Mouse (Mus musculus): ENCODE measurements at regions not wholly inside any gene's neighbourhood (a gene's known extent, or its start where the extent isn't known, plus 50 kb on each side); places are given as distances from the start of the nearest gene placed in this dataset.

DNA sequence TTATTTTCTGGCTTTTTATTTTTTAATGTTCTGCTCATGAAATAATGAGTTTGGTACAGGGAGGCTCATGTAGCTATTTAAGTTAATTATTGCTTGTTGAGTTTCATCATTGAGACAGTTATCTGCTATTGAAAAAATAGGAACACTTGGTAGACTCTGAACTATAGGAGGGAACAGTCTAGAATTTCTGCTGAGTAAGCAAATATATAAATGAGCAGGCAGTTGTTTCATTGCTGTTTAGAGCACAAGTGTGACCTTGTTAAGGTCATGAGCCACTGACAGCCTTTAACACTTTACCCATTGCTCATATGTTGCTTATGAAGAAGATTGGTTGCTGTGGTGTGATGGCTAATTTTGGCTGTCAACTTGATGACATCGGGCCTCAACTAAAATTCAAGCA, 270.0 kb downstream of the Adgrg6 start:
- 100% methylated on average over 1 of the region's 1 CpGs for WGBS (ENCODE audit: missing documents)
- no peak overlapping the region for H3K4me3 ChIP-seq (ENCODE audit: inconsistent target)
- H3K79me2 ChIP-seq (ENCODE audit: inconsistent target): no peaks in the 10 kb centered on the region
- H3K36me3 ChIP-seq (ENCODE audit: inconsistent target): no peaks in the 10 kb centered on the region
- H3K27ac ChIP-seq: no peak overlapping the region

DNA sequence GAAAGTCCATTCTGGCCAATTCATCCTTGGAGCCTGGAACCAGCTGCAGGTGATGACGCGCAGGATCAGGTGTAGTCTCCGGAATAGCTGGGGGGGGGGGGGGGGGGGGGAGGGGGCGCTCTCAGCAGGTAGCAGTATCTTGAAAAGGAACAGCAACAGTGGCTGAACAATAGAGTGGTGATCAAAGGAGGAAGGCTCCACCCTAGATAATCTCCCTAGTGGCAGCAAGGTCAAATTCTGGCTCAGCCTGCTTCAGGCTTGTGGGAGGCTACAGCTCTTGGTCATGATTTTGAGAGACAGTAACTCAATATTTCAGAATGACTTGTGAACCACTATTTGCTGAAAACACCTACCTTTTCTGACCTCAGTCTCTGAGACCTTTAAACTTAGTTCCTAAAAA, 275.5 kb downstream of the Adgrg6 start:
- H3K79me2 ChIP-seq (ENCODE audit: inconsistent target): no peaks in the 10 kb centered on the region
- no peaks in the 10 kb centered on the region for H3K36me3 ChIP-seq (ENCODE audit: inconsistent target)
- no peak overlapping the region for H3K4me3 ChIP-seq (ENCODE audit: inconsistent target)
- no peak overlapping the region for H3K27ac ChIP-seq
- WGBS (ENCODE audit: missing documents): 83% methylated on average over 3 of the region's 4 CpGs

DNA sequence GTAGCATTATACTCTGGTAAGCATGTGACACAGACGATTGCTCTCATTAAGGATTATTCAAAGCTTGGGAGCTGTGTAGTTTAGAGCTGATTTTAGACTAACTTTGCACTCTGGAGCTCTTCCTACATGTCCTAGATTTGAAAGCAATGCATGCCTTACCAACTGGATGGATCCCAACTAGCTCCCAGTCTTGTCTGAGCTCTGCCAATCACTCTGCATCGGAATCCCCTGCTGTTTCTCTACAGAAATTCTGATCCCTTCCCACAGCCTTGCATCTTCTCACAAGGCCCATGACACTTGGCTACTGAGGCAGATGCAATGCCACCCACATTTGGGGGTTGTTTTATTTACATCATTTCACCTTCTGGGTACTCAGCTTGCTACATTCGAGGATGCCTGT, 277.8 kb downstream of the Adgrg6 start:
- no peak overlapping the region for H3K27ac ChIP-seq
- no peaks in the 10 kb centered on the region for H3K79me2 ChIP-seq (ENCODE audit: inconsistent target)
- H3K36me3 ChIP-seq (ENCODE audit: inconsistent target): no peaks in the 10 kb centered on the region
- no peak overlapping the region for H3K4me3 ChIP-seq (ENCODE audit: inconsistent target)
- 81% methylated on average over 3 of the region's 3 CpGs for WGBS (ENCODE audit: missing documents)

DNA sequence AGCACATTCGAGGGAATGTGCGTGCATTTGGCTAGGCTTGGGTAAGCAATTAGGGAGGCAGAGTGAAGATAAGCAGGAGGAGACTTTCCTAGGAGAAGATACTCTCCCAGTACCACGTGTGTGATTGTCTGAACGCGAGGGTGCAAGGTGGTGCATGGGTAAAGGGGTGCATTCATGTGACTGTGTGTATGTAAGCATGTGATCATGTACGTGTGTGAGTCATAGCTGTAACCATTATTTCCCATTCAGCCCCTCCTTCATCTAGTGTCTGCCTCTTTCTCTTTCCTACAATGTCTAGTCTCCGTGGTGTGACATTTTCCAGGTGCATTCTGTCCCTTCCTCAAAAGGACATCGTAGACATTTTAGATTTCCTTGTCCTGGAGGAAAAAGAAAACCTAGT, 273.8 kb downstream of the Hivep2 start:
- Histone ChIP-seq H3K4me3 (ENCODE audit: inconsistent target) (no peak overlapping the region), H3K79me2 (ENCODE audit: inconsistent target) (no peaks in the 10 kb centered on the region), H3K27ac (no peak overlapping the region), H3K36me3 (ENCODE audit: inconsistent target) (no peaks in the 10 kb centered on the region)
- 95% methylated on average over 8 of the region's 8 CpGs for WGBS (ENCODE audit: missing documents)

DNA sequence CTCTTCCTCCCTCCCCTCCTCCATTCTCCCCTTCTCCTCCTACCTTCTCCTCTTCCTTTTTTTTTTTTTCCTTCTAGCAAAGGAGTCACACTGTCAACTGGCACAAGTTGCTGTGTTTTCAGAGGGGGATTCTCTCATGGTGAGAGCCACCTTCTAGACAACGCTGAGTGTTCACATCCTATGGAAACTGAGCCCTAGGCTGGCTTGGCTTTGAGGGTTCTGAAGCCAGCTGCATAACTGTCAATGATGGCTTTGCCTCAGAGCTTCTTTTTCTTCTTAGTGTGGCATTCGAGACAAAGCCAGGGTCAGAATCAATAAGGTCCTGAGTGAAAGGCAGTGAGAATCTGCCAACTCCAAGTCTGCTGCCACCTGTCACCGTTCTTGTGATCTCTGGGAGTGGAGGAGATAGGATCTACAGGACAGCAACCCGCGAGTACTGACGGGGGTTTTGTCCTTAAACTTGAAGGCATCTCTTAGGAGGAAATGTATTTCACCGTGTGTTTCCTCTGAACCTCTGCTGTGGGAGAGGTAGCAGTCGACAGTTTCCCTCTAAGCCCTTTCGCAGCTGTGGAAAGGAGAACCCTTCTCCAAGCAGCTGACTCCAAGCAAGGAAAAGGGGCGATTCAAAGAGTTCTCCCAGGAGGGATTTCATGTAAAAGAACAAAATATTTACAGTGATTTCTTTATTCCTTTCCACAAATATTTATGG, 269.2 kb downstream of the Hivep2 start:
- no peak overlapping the region for H3K4me3 ChIP-seq (ENCODE audit: inconsistent target)
- WGBS (ENCODE audit: missing documents): 9% methylated on average over 10 of the region's 10 CpGs
- H3K27ac ChIP-seq: no peak overlapping the region
- no peaks in the 10 kb centered on the region for H3K79me2 ChIP-seq (ENCODE audit: inconsistent target)
- H3K36me3 ChIP-seq (ENCODE audit: inconsistent target): no peaks in the 10 kb centered on the region

DNA sequence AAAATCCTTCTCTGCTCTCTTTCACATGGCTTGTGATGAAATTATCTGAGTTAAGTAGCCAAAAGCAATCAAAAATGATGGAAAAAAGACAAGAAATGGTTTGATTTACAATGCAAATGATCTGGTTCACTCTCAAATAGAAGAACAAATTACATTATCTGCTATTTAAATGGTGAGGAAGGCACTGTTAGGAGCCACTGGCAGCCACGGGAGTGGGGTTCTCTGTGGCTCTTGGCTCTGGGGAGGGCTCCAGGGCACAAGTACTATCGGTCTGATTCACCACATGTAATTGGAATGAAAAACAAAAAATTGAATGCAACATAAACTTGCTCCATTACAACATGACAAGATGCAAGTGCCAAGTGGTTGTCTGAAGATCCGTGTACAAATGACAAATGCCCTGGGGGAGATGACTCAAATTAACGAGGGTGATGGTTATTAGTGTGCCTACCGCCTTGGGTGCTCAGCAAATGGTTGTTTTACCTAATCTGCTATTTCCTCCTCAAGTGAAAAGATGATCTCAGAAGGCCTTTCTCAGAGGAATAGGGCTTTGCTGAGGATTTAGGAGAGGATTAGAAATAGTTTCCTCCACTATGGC, 268.2 kb downstream of the Hivep2 start:
- H3K4me3 ChIP-seq (ENCODE audit: inconsistent target): no peak overlapping the region
- H3K79me2 ChIP-seq (ENCODE audit: inconsistent target): no peaks in the 10 kb centered on the region
- H3K27ac ChIP-seq: no peak overlapping the region
- no peaks in the 10 kb centered on the region for H3K36me3 ChIP-seq (ENCODE audit: inconsistent target)
- 88% methylated on average over 5 of the region's 5 CpGs for WGBS (ENCODE audit: missing documents)

DNA sequence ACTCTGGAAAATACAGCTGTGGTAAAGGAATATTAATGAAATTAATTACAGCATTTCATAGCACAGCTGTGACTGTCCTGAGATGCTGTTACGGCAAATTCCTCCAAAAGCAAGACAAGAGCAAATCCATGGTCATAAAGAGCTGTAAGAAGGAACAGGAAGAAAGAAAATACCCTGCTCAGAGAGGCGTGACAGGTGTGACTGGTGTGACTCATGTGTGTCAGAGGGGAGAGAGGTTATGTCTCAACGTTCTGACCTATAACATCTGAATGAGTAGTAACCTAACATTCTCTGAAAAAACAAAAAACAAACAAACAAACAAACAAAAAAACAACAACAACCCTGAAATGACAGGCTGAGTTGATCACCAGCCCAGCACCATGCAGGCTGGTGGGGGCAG, 267.5 kb downstream of the Hivep2 start:
- Histone ChIP-seq H3K36me3 (ENCODE audit: inconsistent target) (no peaks in the 10 kb centered on the region), H3K79me2 (ENCODE audit: inconsistent target) (no peaks in the 10 kb centered on the region), H3K4me3 (ENCODE audit: inconsistent target) (no peak overlapping the region), H3K27ac (no peak overlapping the region)
- WGBS (ENCODE audit: missing documents): 70% methylated on average over 3 of the region's 3 CpGs

DNA sequence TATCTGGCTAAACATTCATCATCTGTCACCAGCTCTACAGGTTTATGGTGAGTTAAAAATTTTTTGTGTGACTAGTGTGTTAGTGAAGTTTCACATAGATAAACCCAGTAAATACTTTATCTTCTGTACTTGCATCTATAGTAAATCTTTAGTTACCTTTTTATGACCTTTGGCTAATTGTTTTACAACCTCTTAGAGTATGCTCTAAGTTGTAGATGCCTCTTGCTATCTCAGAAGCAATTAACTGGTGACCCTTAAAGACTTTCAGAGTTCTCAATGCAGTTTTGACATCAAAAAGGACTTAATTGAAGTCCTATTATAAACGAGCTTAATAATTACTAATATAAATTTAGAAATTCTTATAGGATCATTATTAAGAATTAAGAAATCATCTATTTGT, 265.6 kb downstream of the Hivep2 start:
- no peak overlapping the region for H3K4me3 ChIP-seq (ENCODE audit: inconsistent target)
- H3K27ac ChIP-seq: no peak overlapping the region
- H3K79me2 ChIP-seq (ENCODE audit: inconsistent target): no peaks in the 10 kb centered on the region
- H3K36me3 ChIP-seq (ENCODE audit: inconsistent target): no peaks in the 10 kb centered on the region
- WGBS (ENCODE audit: missing documents): 75% methylated on average over 1 of the region's 1 CpGs

DNA sequence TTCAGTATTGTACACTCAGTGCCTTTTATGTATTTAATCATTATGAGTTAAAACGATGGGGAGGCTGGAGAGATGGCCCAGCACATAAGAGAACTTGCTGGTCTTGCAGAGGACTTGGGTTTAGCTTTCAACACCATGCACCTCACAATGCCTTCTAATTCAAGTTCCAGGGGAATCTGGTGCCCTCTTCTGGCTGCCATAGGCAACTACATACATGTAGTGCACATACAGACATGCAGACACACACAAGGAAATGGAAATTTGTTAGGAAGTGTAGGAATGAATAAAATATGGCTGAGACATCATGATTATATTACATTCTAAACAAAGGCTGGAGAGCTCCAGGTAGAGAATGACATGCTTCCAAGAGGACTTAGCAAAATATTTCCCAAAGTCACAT, 251.4 kb downstream of the Hivep2 start:
- 75% methylated on average over 1 of the region's 1 CpGs for WGBS (ENCODE audit: missing documents)
- H3K79me2 ChIP-seq (ENCODE audit: inconsistent target): no peaks in the 10 kb centered on the region

DNA sequence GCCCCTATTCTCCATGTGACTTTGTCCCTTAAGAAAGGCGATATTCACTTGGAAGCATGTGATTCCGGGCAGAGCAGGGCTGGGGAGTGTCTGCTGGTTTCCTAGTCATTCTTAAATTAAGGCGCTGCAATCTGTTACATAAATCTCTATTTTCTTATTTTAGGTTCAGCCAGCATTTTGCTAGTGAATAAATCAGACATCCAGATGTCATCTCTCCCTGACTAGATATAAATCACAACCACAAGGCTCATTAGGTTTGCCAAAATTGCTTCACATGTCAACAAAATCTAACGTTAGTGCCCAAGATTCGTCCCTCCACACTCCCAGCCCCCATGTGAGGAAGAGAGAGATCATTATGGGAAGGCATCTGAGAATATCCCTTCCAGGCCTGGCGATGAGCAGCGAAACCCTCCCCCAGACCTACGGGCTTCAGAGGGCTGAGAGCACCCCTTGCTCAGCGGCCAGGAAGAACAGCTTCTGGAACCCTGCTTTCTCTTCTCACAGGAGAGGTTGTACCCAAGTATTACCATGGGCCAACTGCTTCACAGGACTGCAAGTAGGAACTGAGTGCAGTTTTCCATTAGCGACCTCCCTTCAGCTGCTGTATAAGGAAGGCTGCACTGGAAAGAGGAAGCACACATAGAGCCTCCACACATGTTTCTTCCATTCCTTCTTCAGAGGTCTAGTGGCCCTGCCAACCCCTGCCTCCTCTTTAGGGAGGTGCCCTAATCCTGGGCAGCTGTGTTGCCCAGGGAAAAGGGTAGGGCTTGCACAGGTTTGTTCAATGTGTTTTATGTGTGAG, 250.5 kb downstream of the Hivep2 start:
- H3K4me3 ChIP-seq (ENCODE audit: inconsistent target): no peak overlapping the region
- no peaks in the 10 kb centered on the region for H3K36me3 ChIP-seq (ENCODE audit: inconsistent target)
- H3K27ac ChIP-seq: no peak overlapping the region
- H3K79me2 ChIP-seq (ENCODE audit: inconsistent target): no peaks in the 10 kb centered on the region
- WGBS (ENCODE audit: missing documents): 83% methylated on average over 10 of the region's 10 CpGs

More for the DNA sequence above, 251.4 kb downstream of the Hivep2 start:
- Histone ChIP-seq H3K27ac (no peak overlapping the region), H3K4me3 (ENCODE audit: inconsistent target) (no peak overlapping the region), H3K36me3 (ENCODE audit: inconsistent target) (no peaks in the 10 kb centered on the region)

DNA sequence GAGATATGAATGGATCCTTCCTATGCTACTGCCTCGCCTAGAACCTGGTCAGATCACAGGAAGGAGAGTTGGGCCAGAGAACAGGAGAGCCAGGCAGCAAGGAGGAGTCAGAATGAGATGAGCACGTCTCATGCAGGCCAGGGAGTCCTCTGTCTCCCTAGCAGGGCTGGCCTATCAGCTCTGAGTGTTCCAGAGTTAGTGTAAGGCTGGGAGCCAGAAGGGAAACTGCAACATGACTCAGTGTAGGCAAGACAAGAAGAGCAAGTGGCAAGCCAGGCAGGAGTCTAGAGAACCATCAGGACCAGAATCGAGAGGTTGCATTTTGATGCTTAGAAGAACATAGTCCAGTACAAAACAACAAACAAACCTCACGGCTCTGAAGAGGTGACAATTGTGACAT, 249.6 kb downstream of the Hivep2 start:
- H3K36me3 ChIP-seq (ENCODE audit: inconsistent target): no peaks in the 10 kb centered on the region
- no peak overlapping the region for H3K4me3 ChIP-seq (ENCODE audit: inconsistent target)
- WGBS (ENCODE audit: missing documents): 99% methylated on average over 4 of the region's 4 CpGs
- no peak overlapping the region for H3K27ac ChIP-seq
- no peaks in the 10 kb centered on the region for H3K79me2 ChIP-seq (ENCODE audit: inconsistent target)

DNA sequence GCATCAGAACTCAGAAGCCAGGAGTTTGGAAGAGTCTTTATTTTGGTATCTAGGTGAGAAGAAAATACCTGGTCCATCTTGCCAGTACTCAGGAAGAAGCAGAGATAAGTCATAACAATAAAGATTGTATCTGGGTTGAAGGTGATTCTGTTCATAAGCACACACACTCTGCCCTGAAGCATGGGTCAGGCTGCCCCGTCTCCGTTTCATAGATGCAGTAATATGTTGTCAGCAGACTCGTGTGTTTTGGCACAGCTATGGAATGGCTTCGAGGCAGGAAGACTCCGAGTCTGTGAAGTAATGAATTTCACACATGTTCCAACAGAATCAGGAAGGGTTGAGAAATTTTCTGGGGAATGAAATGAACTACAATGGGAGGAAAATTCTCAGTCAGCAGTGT, 247.7 kb downstream of the Hivep2 start:
- H3K27ac ChIP-seq: no peak overlapping the region
- no peak overlapping the region for H3K4me3 ChIP-seq (ENCODE audit: inconsistent target)
- H3K79me2 ChIP-seq (ENCODE audit: inconsistent target): no peaks in the 10 kb centered on the region
- WGBS (ENCODE audit: missing documents): 90% methylated on average over 5 of the region's 5 CpGs
- no peaks in the 10 kb centered on the region for H3K36me3 ChIP-seq (ENCODE audit: inconsistent target)

DNA sequence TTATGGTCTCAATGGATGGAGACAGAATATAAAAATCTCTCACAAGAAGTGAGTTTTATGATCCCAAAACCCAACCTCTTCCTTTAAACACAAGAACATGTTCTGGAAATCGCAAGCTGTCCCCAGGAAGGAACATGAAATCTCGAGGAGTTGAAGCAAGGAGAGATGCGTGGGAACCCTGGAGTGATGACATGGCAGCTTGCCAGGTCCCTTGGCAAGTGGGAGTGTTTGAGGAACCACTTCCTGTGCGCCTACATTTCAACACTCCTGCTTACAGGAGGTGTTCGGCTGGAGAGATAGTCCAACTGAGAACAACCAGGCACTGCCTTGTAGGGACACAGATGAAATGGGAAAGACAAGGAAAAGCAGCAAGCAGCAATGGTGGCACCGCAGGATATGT, 246.1 kb downstream of the Hivep2 start:
- no peaks in the 10 kb centered on the region for H3K79me2 ChIP-seq (ENCODE audit: inconsistent target)
- 30% methylated on average over 6 of the region's 6 CpGs for WGBS (ENCODE audit: missing documents)

DNA sequence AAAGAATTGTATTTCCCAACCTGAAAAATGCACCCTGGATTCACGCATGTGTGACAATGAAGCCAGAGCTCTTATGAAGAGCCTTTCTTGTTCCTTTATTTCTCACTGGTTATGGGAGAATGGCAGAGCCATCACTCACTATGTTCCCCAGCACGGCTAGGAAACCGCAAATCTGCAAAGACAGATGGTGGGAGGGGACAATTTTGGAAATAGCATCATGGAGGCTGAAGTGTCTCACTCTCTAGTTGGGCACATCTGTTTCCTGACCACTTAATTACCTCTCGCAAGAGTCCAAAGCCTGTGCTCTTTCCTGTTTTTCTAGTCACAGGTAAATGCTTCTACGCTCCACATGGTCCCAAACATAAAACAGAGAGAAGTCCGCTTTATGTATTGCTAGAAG, 245.6 kb downstream of the Hivep2 start:
- Histone ChIP-seq H3K27ac (no peak overlapping the region), H3K79me2 (ENCODE audit: inconsistent target) (no peaks in the 10 kb centered on the region), H3K36me3 (ENCODE audit: inconsistent target) (no peaks in the 10 kb centered on the region), H3K4me3 (ENCODE audit: inconsistent target) (no peak overlapping the region)
- 24% methylated on average over 6 of the region's 6 CpGs for WGBS (ENCODE audit: missing documents)

More for the DNA sequence above, 246.1 kb downstream of the Hivep2 start:
- Histone ChIP-seq H3K36me3 (ENCODE audit: inconsistent target) (no peaks in the 10 kb centered on the region), H3K27ac (no peak overlapping the region), H3K4me3 (ENCODE audit: inconsistent target) (no peak overlapping the region)

DNA sequence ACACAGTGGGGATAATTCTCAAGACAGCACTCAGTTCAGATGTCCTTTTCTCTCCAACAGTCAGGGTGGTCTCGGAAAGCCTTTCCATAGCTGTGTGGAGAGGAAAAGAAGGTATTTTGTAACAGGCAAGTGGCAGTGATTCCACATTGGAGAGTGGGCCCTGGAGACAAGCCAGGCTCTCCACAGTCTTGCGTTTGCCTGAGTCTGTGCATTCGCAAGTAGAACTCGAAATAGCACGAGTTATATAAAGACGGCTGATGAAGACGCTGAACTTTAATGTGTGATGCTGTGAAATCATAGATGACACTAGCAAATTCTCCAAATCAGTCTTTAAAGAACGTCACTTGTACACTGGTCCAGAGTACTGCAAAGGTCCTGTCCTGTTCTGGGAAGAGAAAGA, 244.6 kb downstream of the Hivep2 start:
- no peaks in the 10 kb centered on the region for H3K79me2 ChIP-seq (ENCODE audit: inconsistent target)
- no peaks in the 10 kb centered on the region for H3K36me3 ChIP-seq (ENCODE audit: inconsistent target)
- H3K27ac ChIP-seq: peak overlapping the region; percentile 13; the same call in 1 of the 2 replicates
- 86% methylated on average over 8 of the region's 8 CpGs for WGBS (ENCODE audit: missing documents)
- H3K4me3 ChIP-seq (ENCODE audit: inconsistent target): no peak overlapping the region

Data from macrophage (primary cell).